Mouse (Mus musculus) megakaryocyte, adult 5-6 weeks (primary cell): ENCODE measurements at regions not wholly inside any gene's neighbourhood (a gene's known extent, or its start where the extent isn't known, plus 50 kb on each side); places are given as distances from the start of the nearest gene placed in this dataset.
A peak's percentile ranks its signal among the peaks of the same experiment; 100 is the strongest.
"Not testable (repeated sequence)": the region's sequence is repeated elsewhere in the genome, so short reads cannot be mapped to it uniquely, and the experiment has no call there.

Experiments used
- ATAC-seq: 2 replicates; pipeline ENCODE4 v1.8.0; 2016; ENCODE audit warnings: mild to moderate bottlenecking, inconsistent platforms; ENCODE audit not compliant: poor library complexity, severe bottlenecking

DNA sequence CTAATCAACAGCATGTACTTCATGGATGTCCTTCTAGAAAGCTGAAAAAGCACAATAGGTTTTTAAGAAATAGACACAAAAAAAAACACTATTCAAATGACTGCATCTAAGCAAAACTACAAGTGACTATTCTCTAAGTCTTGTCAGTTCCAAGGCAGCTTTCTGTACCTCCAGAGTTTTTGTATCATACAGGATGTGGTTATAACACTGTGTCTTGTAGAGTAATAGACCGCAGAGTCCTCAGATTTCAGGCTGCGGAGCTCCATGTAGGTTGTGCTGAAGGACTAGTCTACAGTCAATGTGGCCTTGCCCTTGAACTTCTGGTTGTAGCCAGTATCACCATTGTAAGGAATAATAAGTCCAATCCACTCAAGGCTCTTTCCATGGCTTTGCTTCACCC lies 1137.7 kb upstream of the Zfp386 start:
- peak; percentile 66 for ATAC-seq

DNA sequence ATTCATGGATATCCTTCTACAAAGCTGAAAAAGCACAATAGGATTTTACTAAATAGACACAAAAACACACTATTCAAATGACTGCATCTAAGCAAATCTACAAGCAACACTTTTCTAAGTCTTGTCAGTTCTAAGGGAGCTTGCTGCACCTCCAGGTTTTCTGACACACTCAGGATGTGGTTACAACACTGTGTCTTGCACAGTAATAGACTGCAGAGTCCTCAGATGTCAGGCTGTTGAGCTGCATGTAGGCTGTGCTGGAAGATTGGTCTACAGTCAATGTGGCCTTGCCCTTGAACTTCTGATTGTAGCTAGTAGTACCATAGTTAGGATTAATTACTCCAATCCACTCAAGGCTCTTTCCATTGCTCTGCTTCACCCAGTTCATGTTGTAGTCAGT lies 1133.1 kb upstream of the Zfp386 start:
- 0 out of 2 replicates have a peak, but pooled peaks have one; percentile 23 for ATAC-seq

DNA sequence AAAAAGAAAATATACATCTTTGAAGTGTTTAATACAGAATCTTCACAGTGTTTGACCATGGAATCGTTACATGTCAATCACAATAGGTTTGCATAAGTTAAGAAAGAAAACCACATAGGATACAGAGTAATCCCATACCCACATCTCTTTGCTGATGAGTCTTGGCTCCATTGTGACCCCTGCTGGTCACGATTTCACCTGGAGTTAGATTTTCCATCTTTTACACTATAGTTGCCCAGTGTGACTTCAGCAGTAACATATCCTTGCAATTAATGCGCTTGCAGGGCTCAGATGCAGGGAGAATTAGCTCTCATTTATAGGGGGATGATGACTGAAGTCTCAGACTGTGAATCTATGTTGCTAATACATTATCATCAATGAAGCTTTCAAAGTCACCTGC lies 1119.8 kb upstream of the Zfp386 start:
- ATAC-seq = no peak

DNA sequence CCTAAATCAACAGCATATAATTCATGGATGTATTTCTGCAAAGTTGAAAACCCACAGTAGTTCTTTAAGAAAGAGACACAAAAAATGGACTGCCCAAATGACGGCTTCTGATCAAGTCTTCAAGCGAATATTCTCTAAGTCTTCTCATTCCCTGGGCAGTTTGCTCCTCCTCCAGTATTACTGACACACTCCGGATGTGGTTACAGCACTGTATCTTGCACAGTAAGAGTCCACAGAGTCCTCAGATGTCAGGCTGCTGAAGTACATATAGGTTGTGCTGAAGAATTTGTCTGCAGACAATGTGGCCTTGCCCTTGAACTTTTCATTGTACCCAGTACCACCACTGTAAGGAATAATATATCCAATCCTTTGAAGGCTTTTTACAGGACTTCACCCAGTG lies 1115.4 kb upstream of the Zfp386 start:
- ATAC-seq = peak; percentile 85

DNA sequence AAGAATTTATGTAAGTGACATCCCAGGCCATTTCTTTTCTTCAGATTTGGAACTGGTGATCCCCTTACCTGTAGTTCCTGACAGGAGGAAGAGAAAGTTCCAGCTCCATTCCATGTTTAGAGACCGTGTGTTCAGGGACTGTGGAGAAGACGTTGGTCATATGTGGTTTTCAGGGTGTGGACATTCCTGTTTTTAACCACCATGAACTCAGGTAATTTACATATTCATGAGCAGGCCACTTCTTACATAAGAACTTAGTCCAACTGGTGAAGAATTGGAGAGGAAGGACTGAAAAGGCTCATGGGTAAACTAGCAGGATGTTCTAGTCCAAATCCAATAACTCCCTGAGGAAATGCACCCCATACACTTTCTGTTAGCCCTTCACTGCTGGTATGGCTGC lies 1114.9 kb upstream of the Zfp386 start:
- peak; percentile 83 for ATAC-seq

DNA sequence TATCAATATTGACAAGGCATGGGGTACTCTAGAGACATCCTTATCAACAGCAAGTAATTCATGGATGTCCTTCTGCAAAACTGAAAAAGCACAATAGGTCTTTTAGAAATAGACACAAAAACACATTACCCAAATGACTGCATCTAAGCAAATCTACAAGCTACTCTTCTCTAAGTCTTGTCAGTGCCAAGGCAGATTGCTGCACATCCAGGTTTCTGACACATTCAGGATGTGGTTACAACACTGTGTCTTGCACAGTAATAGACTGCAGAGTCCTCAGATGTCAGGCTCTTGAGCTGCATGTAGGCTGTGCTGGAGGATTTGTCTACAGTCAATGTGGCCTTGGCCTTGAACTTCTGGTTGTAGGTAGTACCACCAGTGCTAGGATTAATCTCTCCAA lies 1110.7 kb upstream of the Zfp386 start:
- peak; percentile 49 for ATAC-seq

DNA sequence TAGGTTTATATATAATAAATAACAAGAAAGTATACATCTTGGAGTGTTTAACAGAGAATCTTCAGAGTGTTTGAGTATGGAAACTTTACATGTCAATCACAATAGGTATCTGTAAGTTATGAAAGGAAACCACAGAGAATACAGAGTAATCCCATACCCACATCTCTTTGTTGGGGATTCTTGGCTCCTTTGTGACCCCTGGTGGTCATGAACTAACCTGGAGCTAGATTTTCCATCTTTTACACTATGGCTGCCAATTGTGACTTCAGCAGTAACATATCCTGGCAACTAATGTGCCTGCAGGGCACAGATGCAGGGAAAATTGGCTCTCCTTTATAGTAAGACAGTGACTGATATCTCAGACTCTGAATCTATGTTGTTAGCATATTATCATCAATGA lies 1107.9 kb upstream of the Zfp386 start:
- peak; percentile 50; the same call in 1 of the 2 replicates for ATAC-seq

DNA sequence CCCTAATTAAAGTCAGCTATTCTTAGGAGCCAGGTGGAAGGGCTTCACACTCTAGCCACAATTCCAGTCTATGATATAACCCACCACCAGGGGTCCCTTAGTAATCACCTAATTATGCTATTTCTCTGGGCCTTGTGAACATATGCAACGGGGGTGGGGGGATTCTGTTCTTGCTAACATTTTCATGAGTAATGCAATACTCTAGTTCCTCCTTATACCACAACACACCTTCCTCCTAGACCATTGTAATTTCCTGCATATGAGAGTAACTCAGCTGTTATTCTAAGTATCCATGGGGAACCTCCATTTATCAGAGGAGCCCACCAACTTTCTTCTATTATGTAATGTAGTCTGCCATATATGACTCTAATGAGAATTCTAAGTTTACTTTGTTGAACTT lies 1085.4 kb upstream of the Zfp386 start:
- peak; percentile 85 for ATAC-seq

DNA sequence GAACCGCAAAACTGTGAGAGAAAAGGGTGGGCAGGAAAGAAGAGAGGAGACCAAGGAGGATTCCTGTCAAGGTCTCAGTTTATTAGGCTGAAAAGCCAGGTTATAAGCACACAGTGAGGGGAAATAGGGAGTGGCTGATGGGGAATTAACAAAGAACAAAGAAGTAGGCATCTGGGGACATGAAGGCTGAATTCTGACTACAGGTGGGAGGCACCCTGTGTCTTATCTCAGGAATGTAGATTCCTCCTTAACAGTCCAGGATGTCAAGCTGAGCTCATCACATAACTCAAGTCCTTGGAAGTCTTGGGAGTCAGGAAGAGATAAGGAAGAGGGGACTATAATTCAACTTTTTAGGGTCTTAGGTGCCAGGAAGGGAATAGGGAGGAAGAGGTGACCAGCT lies 1083.3 kb upstream of the Zfp386 start:
- ATAC-seq = not testable (repeated sequence)

DNA sequence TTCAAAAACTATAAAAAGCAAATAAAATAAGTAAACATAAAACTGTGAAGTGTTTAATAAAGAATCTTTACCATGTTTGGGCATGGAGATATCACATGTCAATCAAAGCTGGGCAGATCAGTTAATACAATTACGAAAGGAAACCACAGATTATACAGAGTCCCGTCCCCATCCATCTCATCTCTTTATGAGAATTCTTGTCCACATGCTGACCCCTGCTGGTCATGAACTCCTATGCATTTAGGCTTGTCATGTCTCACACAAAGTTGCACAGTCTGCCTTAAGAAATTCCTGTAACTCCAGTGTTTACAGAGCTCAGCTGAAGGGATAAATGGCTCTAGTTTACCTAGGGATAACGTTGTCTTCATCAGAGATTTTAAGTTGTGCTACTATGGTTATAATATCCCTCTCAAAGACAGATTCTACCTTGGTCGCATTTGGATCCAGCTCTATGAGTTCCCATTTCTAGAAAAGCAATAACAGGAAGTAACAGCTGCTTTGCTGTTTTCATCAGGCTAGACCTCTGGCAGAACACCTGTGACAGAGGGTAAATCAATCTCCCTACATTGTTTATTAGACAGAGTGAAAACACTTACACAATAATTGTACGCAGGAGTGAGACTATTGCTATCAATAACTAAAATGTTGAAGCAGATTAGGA lies 1065.9 kb upstream of the Zfp386 start:
- peak; percentile 99 for ATAC-seq

DNA sequence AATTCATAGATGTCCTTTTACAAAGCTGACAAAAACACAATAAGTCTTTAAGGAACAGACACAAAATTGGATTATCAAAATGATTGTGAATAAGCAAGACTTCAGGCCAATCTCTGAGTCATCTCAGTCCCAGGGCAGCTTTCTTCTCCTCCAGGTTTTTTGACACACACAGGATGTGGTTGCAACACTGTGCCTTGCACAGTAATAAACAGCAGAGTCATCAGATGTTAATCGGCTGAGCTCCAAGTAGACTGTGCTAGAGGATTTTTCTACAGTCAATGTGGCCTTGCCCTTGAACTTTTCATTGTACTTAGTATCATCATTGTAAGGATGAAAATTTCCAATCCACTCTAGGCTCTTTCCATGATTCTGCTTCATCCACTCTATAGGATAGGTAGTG lies 1056.6 kb upstream of the Zfp386 start:
- peak; percentile 98 for ATAC-seq

DNA sequence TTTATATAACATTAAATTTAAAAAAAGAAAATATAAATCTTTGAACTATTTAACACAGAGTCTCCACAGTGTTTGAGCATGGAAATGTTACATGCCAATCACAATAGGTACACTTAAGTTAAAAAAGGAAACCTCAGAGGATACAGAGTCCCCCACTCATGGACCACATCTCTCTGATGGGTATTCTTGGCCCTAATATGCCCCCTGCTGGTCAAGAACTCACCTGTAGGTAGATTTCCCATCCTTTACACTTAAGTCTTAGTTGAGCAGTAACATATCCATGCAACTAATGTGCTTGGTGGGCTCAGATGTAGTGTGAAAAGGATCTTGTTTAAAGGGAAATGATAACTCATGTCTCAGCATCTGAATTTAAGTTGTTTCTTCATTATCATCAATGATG lies 1050.7 kb upstream of the Zfp386 start:
- ATAC-seq = peak; percentile 79

DNA sequence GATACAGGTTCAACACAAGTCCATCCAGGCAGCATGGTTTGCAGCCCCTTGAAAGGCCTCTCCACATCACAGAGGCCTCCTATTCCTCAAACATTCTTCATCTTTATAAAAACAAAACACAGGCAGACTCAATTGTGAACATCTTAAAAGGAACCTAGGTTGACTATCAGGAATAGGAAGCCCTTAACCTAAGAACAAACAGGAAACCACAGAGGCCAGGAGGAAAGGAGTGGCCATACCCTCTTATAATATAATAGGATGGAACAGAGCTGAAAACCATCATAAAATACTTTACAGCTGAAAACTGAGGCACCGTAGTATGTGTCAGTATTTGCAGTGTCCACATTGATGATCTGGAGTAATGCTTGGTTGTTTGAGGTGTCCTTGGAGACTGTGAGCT lies 1044.4 kb upstream of the Zfp386 start:
- ATAC-seq = peak; percentile 53

DNA sequence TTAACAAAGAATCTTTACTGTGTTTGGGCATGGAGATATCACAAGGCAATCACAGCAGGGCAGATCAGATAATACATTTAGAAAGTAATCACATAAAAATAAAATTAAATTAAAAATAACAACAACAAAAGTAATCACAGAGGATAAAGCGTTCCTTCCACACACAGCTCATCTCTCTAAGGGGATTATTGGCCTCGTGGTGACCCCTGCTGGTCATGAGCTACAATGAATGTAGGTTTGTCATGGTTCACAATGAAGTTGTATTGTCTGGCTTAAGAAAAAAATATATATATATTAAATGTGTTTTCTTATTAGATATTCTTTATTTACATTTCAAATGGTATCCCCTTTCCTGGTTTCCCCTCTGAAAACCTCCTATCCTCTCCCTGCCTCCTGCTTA lies 1039.1 kb upstream of the Zfp386 start:
- ATAC-seq = peak; percentile 84

DNA sequence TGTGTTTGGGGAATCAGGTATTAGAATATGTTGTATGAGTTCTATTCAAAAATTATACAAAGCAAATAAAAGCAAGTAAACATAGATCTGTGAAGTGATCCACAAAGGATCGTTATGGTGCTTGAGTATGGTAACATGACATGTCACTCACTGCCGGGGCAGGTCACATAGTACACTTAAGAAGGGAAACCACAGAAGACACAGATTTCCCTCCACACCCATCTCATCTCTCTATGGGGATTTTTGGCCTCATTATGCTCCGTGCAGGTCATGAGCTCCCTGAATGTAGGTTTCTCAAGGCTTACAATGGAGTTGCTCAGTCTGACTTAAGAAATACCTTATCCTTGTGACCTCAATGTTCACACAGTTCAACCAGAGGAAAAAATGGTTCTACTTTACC lies 1034.8 kb upstream of the Zfp386 start:
- no peak for ATAC-seq

DNA sequence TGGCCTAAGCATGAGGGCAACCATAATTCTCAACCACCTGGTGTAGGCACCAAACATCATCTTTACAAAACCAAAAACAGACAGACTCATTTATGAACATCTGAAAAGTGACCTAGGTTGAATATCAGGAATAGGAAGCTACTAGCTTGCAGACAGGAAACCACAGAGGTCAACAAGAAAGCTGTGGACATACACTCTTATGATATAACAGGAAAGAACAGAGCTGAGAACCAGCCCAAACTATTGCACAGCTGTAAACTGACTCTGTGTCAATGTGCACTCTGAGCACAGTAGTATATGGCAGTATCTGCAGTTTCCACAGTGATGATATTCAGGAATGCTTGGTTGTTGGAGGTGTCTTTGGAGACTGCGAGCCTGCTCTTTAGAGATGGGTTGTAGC lies 1023.8 kb upstream of the Zfp386 start:
- ATAC-seq = peak; percentile 91

DNA sequence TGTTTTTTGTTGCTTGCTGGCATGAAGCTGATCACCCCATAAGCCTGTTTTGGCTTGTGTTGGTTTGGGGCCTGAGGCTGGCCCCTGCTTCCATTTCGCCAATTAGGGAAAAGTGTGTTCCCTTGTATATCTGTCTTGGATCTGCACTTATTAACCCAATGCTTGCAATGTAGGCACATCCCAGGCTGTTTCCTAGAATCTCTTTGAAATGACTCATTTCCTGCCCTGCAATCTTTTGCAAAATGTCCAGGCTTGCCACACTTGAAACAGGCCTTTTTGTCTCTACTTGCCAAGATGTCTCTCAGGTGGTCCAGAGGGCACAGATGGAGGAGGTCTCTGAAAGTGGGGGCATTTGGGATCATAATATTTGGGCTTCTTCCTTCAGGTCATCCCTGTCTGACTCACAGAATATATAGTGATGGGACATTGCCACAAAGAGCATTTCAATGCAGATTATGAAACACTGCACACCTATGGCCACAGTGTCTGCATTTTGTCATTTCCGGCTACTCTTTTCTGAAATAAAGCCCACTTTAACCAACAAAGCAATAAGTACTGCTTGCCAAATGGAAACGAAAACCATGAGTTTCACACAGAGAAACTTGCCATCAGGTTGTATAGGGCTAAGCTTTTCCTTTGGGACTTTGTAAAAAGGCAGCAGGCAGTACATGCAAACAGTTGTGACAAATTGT lies 1012.9 kb upstream of the Zfp386 start:
- ATAC-seq = peak; percentile 74

DNA sequence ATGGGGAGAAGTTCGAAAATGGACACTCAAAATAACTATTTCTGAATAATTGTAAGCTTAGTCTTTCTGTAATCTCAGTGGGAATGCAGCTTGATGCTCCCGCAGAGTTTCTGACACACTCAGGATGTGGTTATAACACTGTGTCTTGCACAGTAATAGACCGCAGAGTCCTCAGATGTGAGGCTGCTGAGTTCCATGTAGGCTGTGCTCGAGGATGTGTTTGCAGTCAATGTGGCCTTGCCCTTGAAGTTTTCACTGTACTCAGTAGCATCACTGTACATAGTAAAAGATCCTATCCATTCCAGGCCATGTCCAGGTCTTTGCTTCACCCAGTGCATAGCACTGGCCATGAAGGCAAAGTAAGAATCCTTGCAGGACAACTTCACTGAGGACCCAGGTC lies 992.4 kb upstream of the Zfp386 start:
- ATAC-seq = peak; percentile 49

DNA sequence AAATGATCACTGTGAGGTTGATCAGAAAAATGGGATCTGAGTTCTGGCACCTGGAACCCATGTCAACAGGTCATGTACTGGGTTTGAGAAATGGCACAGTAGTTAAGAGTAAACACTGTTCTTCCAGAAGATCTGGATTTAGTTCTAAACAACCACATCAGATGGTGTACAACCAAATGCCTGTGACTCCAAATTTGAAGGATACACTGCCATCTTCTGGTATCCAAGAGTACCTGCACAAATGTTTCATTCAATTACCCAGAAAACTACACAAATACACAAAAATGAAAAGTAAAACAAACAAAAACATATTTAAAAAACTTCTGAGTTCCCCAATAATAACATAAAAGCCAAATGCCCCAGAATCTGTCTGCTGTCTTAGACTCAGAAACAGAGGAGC lies 987.6 kb upstream of the Zfp386 start:
- ATAC-seq = peak; percentile 84

DNA sequence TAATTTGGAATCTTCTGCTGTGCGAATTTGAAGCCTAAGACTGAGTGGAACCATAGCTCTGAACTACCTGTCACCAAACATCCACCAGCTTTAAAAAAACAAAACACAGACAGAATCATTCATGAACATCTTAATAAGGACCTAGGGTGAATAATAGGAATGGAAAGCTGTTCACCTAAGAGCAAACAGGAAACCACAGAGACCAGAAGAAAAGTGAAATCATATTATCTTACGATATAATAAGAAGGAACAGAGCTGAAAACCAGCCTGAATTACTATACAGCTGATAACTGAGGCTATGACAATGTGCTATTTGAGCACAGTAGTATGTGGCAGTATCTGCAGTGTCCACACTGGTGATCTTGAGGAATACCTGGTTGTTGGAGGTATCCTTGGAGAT lies 980.3 kb upstream of the Zfp386 start:
- no peak for ATAC-seq

DNA sequence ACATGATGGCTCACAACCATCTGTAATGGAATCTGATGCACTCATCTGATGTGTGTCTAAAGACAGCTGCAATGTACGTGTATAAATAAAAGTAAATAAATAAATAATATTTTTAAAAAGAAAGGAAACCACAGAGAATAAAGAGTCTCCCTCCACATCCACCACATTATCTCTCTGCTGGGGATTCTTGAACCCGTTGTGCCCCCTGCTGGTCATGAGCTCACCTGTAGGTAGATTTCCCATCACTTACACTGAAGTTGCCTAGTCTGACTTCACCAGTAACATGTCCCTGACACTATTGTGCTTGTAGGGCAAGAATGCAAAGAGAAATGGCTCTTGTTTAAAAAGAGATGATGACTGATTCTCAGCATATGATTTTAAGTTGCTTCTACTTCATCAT lies 956.1 kb upstream of the Zfp386 start:
- peak; percentile 83 for ATAC-seq

DNA sequence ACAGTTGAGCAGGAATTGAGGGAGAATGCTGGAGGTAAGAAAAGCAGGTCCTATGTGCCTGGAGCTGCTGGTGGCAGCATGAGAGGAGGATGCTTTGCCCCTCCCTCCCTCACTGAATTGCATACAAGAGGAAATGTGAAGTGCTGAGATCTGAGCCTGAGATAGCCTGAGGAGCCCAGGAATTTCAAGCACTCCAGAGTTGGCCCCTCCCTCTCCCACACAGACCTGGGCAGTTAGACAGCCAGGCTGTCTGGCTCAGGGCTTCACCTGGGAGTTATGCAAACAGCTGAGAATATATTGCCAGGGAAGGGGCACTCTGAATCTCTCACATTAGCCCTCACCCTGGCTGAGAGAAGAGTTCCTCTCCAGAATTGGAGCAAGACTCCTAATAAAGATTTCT lies 937.8 kb upstream of the Zfp386 start:
- peak; percentile 38 for ATAC-seq
